Mouse (Mus musculus) G1E (cell line): Measurements from ENCODE around the gene Syt2. TPM values are rescaled to one million over a fixed set of nuclear protein-coding genes. Genes with fewer than 3 reads are reported as not detected.

Experiments
- ATAC-seq: 2 replicates; pipeline ENCODE4 v1.8.0; 2016; ENCODE audit warnings: mild to moderate bottlenecking; ENCODE audit not compliant: insufficient number of reproducible peaks, poor library complexity, low FRiP score, severe bottlenecking; ENCODE audit errors: extremely low read depth
- DNase-seq: peaks from one replicate; pipeline ENCODE4 v3.0.0; 2012; ENCODE audit warnings: low spot score
- H3K27me3 ChIP-seq: 2 replicates; pipeline ENCODE4 v1.6.1; 2012; ENCODE audit warnings: mild to moderate bottlenecking, low read length, inconsistent platforms; ENCODE audit not compliant: insufficient read depth
- H3K36me3 ChIP-seq: replicated peaks from 2 replicates; pipeline ENCODE3; 2012; ENCODE audit warnings: mild to moderate bottlenecking, inconsistent platforms
- H3K4me1 ChIP-seq: 2 replicates; pipeline ENCODE4 v1.6.1; 2012; ENCODE audit warnings: low read depth, low read length, inconsistent platforms, mixed read lengths; ENCODE audit not compliant: insufficient read depth
- H3K4me3 ChIP-seq: 2 replicates; pipeline ENCODE4 v1.5.1; 2012; ENCODE audit warnings: low read depth, mild to moderate bottlenecking, inconsistent platforms, low read length, moderate library complexity, mixed read lengths
- H3K9me3 ChIP-seq: replicated peaks from 2 replicates; pipeline ENCODE4 v1.6.1; 2012; ENCODE audit warnings: inconsistent platforms
- CTCF ChIP-seq: IDR thresholded peaks from 2 replicates; pipeline ENCODE4 v1.5.1; 2012; ENCODE audit warnings: low read depth, low read length, inconsistent platforms, mixed read lengths
- GATA1 ChIP-seq: IDR thresholded peaks from 2 replicates; pipeline ENCODE4 v1.6.1; 2012; ENCODE audit warnings: borderline replicate concordance, low read length, inconsistent platforms, mixed read lengths
- GATA2 ChIP-seq: IDR thresholded peaks from 2 replicates; pipeline ENCODE4 v1.6.1; 2012; ENCODE audit warnings: low read depth, low read length, inconsistent platforms, borderline replicate concordance
- POLR2AphosphoS5 ChIP-seq: IDR thresholded peaks from 2 replicates; pipeline ENCODE4 v1.6.1; 2012; ENCODE audit warnings: low read depth, low read length, inconsistent platforms; ENCODE audit not compliant: insufficient replicate concordance
- TAL1 ChIP-seq: conservative IDR thresholded peaks from 2 replicates; pipeline ENCODE4 v1.6.1; 2012; ENCODE audit warnings: low read depth, low read length, inconsistent platforms, mixed read lengths
- polyA plus RNA-seq: library from polyadenylated mRNA; stranded (reverse); fragments of >175 nt; gene quantifications from 2 replicates; pipeline ENCODE4 v1.2.3, GENCODE M21; 2012
- total RNA-seq, 2 experiments: library from RNA; stranded (forward) in 1 of 2; stranded (reverse) in 1 of 2; fragments of 200-1000 nt in 1 of 2; fragments of >200 nt in 1 of 2; fragmentation: Nextera tagmentation in 1 of 2; gene quantifications; 2 replicates each; pipeline ENCODE4 v1.2.3; 2014 to 2017

Gene Syt2
- total and polyA plus RNA-seq, 3 experiments, result 0.66 TPM; not detected in 2

- no peaks in the 10 kb centered on the region for H3K36me3 ChIP-seq
- no peak for TF ChIP-seq POLR2AphosphoS5
- no peak for TF ChIP-seq TAL1
- TF ChIP-seq GATA2, result no peak
- no peak for TF ChIP-seq GATA1
- no peak for TF ChIP-seq CTCF
- DNase-seq, result no peak
- no peaks in the 10 kb centered on the region for H3K9me3 ChIP-seq
- H3K4me3 ChIP-seq, result no peak overlapping the region
- ATAC-seq, result no peak
- peaks cover 13% of the 10 kb centered on the region for H3K4me1 ChIP-seq
- peaks cover 59% of the 10 kb centered on the region for H3K27me3 ChIP-seq
Measured at GRCm38 (mm10) chr1:134749889-134750288, 103.4 kb downstream of the Syt2 start.

DNA sequence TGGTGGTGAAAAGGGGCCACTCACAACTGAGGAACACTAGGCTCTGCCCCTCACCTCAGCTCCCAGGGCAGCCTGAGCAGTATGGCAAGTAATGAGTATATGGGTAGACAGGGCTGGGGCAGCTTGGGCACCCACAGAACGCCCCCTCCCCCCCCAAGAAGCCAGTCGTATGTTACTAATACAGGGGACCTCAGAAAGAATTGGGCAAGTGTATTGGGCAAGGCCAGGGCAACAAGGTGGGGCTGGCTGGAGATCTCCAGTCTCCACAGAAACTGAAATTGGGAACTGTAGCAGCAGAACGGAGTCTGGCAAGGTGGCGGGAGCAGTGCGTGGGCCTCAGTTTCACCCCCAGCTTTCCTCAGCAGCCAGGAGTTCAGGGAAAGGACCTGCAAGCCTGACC lies 106.0 kb downstream of the Syt2 start:
- peaks cover 45% of the 10 kb centered on the region for H3K27me3 ChIP-seq
- no peak for TF ChIP-seq CTCF
- no peak for TF ChIP-seq POLR2AphosphoS5
- no peak for TF ChIP-seq GATA2
- no peak for TF ChIP-seq TAL1
- no peak for TF ChIP-seq GATA1
- peaks cover 2% of the 10 kb centered on the region for H3K4me1 ChIP-seq
- H3K4me3 ChIP-seq, result no peak overlapping the region
- ATAC-seq (no peak), DNase-seq (no peak)
- H3K9me3 ChIP-seq, result no peaks in the 10 kb centered on the region
- H3K36me3 ChIP-seq, result no peaks in the 10 kb centered on the region

DNA sequence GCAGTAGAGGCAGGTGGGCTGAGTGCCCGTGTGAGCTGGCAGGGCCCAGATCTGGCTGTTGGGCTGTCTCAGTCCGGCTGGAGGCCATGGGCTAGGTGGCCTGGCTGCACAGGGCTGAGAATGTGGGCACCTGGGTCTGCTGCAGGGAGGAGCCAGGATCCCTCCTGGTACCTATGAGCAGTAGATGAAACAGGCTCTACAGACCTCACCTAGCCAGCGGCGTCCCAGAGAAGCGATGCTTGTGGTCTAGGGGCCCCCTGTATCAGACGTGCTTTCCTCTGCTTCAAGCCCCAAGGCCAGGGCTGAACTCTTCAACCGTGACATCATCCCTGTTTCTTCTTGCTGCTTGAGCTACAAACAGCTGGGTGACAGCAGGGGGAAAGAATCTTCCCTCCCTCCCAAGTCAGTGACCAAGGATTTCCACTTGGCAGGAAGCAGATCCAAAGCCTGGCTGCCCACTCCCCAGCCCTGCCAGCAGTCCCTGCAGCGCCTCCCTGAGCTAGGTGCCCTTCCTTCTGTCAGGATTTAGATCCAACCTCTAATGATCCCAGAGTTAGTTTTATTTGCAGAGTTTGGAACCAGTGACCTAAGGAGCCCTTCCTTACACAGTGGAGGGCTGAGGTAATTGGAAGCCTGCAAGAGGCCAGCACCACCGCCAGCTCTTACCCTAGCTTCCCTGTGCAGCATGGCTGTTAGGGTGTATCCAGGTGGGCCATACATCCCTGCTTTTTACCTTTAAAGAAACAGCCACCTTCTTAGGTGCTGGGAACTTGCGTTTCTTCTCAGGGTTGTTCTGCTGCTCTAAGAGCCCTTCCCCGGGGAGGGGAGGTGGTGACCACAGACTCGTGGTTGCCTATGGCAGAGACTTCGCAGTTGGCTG lies 107.5 kb downstream of the Syt2 start:
- Histone ChIP-seq H3K36me3 (peaks cover under 1% of the 10 kb centered on the region), H3K9me3 (no peaks in the 10 kb centered on the region), H3K27me3 (peaks cover 38% of the 10 kb centered on the region), H3K4me1 (no peaks in the 10 kb centered on the region), H3K4me3 (no peak overlapping the region)
- TF ChIP-seq GATA2 (no peak), POLR2AphosphoS5 (no peak), CTCF (no peak), TAL1 (no peak), GATA1 (no peak)
- no peak for ATAC-seq
- no peak for DNase-seq

- no peak for TF ChIP-seq GATA1
- TF ChIP-seq TAL1, result no peak
- TF ChIP-seq GATA2, result no peak
- TF ChIP-seq POLR2AphosphoS5, result no peak
- no peak for TF ChIP-seq CTCF
- DNase-seq, result no peak
- no peak for ATAC-seq
- peaks cover 7% of the 10 kb centered on the region for H3K36me3 ChIP-seq
- peaks cover 32% of the 10 kb centered on the region for H3K27me3 ChIP-seq
- H3K4me3 ChIP-seq, result no peak overlapping the region
- no peaks in the 10 kb centered on the region for H3K4me1 ChIP-seq
- no peaks in the 10 kb centered on the region for H3K9me3 ChIP-seq
Measured at GRCm38 (mm10) chr1:134754818-134755217, 108.3 kb downstream of the Syt2 start.

DNA sequence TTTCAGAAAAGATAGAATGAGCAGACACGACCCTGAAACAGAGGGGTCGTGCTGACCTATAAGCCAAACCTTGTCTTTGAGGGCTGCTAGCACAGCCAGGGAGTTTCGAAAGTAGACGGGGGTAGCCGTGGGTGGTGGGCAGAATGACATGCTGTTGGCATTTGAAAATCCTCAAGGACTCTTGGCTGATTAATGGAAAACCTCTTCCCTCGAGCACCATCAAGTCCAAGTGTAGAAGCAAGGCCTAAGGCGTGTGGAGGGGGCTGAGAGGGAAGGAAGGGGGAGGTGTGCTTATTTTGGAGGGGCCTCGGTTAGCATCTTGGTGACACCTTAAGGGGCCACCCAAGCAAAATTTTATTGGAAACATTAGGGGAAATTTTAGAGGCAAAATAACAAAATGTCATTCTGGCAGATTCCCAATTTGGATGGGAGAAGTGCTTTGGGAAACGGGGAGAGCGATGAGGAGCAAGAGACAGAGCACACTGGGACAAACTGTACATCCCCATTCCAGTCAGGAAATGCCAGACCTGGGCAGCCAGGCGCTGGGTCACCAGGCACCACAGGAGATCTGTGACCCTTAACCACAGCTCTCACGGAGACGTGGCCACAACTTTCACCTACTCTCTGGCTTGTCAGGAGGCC lies 109.2 kb downstream of the Syt2 start:
- no peak for ATAC-seq
- Histone ChIP-seq H3K4me3 (no peak overlapping the region), H3K27me3 (peaks cover 28% of the 10 kb centered on the region), H3K4me1 (no peaks in the 10 kb centered on the region), H3K9me3 (no peaks in the 10 kb centered on the region), H3K36me3 (peaks cover 16% of the 10 kb centered on the region)
- TF ChIP-seq TAL1 (no peak), GATA1 (no peak), POLR2AphosphoS5 (no peak), CTCF (no peak), GATA2 (no peak)
- DNase-seq, result no peak

GRCm38 (mm10) chr1:134756190-134756873 lies 109.9 kb downstream of the Syt2 start:
- H3K4me1 ChIP-seq, result no peaks in the 10 kb centered on the region
- DNase-seq, result no peak
- H3K27me3 ChIP-seq, result peaks cover 25% of the 10 kb centered on the region
- no peak for ATAC-seq
- no peaks in the 10 kb centered on the region for H3K9me3 ChIP-seq
- no peak overlapping the region for H3K4me3 ChIP-seq
- H3K36me3 ChIP-seq, result peaks cover 18% of the 10 kb centered on the region
- TF ChIP-seq GATA1 (no peak), GATA2 (no peak), CTCF (no peak), POLR2AphosphoS5 (no peak), TAL1 (no peak)
